Mouse (Mus musculus): ENCODE measurements at regions not wholly inside any gene's neighbourhood (a gene's known extent, or its start where the extent isn't known, plus 50 kb on each side); places are given as distances from the start of the nearest gene placed in this dataset.

GRCm38 (mm10) chr13:16204097-16204496, 192.4 kb downstream of the Inhba start:
- H3K27ac ChIP-seq (ENCODE audit: control insufficient read depth, insufficient read depth, low read depth, low read length, poor library complexity), result no peak overlapping the region
- no peak for TF ChIP-seq CTCF (IDR thresholded peaks at IDR 0.05; ENCODE audit: control insufficient read depth, insufficient read depth, low read length)
- no peak for TF ChIP-seq POLR2A (IDR thresholded peaks at IDR 0.05; ENCODE audit: borderline replicate concordance, control insufficient read depth, low read depth, low read length)
- no peak overlapping the region for H3K4me3 ChIP-seq (replicated peaks; ENCODE audit: control insufficient read depth, low read depth, low read length)
- no peaks in the 10 kb centered on the region; the same call in 1 of the 2 replicates for H3K4me1 ChIP-seq (ENCODE audit: control insufficient read depth, insufficient read depth, low read length)
- WGBS, result 25% methylated on average over 5 of the region's 5 CpGs

GRCm38 (mm10) chr13:16211482-16211881, 199.8 kb downstream of the Inhba start:
- Histone ChIP-seq H3K27ac (ENCODE audit: control insufficient read depth, insufficient read depth, low read depth, low read length, poor library complexity) (no peak overlapping the region), H3K4me3 (replicated peaks; ENCODE audit: control insufficient read depth, low read depth, low read length) (no peak overlapping the region), H3K4me1 (ENCODE audit: control insufficient read depth, insufficient read depth, low read length) (no peaks in the 10 kb centered on the region)
- TF ChIP-seq CTCF (IDR thresholded peaks at IDR 0.05; ENCODE audit: control insufficient read depth, insufficient read depth, low read length), result no peak
- no peak for TF ChIP-seq POLR2A (IDR thresholded peaks at IDR 0.05; ENCODE audit: borderline replicate concordance, control insufficient read depth, low read depth, low read length)
- WGBS, result 74% methylated on average over 2 of the region's 2 CpGs

- Histone ChIP-seq H3K27ac (ENCODE audit: control insufficient read depth, insufficient read depth, low read depth, low read length, poor library complexity) (no peak overlapping the region), H3K4me1 (ENCODE audit: control insufficient read depth, insufficient read depth, low read length) (no peaks in the 10 kb centered on the region), H3K4me3 (replicated peaks; ENCODE audit: control insufficient read depth, low read depth, low read length) (no peak overlapping the region)
- TF ChIP-seq CTCF (IDR thresholded peaks at IDR 0.05; ENCODE audit: control insufficient read depth, insufficient read depth, low read length) (no peak), POLR2A (IDR thresholded peaks at IDR 0.05; ENCODE audit: borderline replicate concordance, control insufficient read depth, low read depth, low read length) (no peak)
These were observed 208.2 kb downstream of the Inhba start for GRCm38 (mm10) chr13:16219877-16220276.

- TF ChIP-seq POLR2A (IDR thresholded peaks at IDR 0.05; ENCODE audit: borderline replicate concordance, control insufficient read depth, low read depth, low read length), result no peak
- no peak for TF ChIP-seq CTCF (IDR thresholded peaks at IDR 0.05; ENCODE audit: control insufficient read depth, insufficient read depth, low read length)
- H3K4me1 ChIP-seq (ENCODE audit: control insufficient read depth, insufficient read depth, low read length), result no peaks in the 10 kb centered on the region
- 51% methylated on average over 5 of the region's 5 CpGs for WGBS
- no peak overlapping the region for H3K4me3 ChIP-seq (replicated peaks; ENCODE audit: control insufficient read depth, low read depth, low read length)
- no peak overlapping the region for H3K27ac ChIP-seq (ENCODE audit: control insufficient read depth, insufficient read depth, low read depth, low read length, poor library complexity)
These were observed 211.4 kb downstream of the Inhba start for GRCm38 (mm10) chr13:16222942-16223600.

GRCm38 (mm10) chr13:16261145-16261544, 249.5 kb downstream of the Inhba start:
- 0% methylated on average over 3 of the region's 3 CpGs for WGBS
- no peak overlapping the region for H3K27ac ChIP-seq (ENCODE audit: control insufficient read depth, insufficient read depth, low read depth, low read length, poor library complexity)
- H3K4me3 ChIP-seq (replicated peaks; ENCODE audit: control insufficient read depth, low read depth, low read length), result no peak overlapping the region
- no peak for TF ChIP-seq CTCF (IDR thresholded peaks at IDR 0.05; ENCODE audit: control insufficient read depth, insufficient read depth, low read length)
- TF ChIP-seq POLR2A (IDR thresholded peaks at IDR 0.05; ENCODE audit: borderline replicate concordance, control insufficient read depth, low read depth, low read length), result no peak
- peaks cover 2% of the 10 kb centered on the region for H3K4me1 ChIP-seq (ENCODE audit: control insufficient read depth, insufficient read depth, low read length)

- 74% methylated on average over 3 of the region's 3 CpGs for whole genome bisulfite sequencing
These were observed 268.3 kb downstream of the Inhba start for GRCm38 (mm10) chr13:16279974-16280373.

GRCm38 (mm10) chr13:16280742-16281141, 269.1 kb downstream of the Inhba start:
- H3K27ac ChIP-seq (ENCODE audit: control insufficient read depth, insufficient read depth, low read depth, low read length, poor library complexity), result no peak overlapping the region
- WGBS, result 18% methylated on average over 2 of the region's 2 CpGs
- H3K4me1 ChIP-seq (ENCODE audit: control insufficient read depth, insufficient read depth, low read length), result no peaks in the 10 kb centered on the region
- TF ChIP-seq POLR2A (IDR thresholded peaks at IDR 0.05; ENCODE audit: borderline replicate concordance, control insufficient read depth, low read depth, low read length), result no peak
- TF ChIP-seq CTCF (IDR thresholded peaks at IDR 0.05; ENCODE audit: control insufficient read depth, insufficient read depth, low read length), result no peak
- H3K4me3 ChIP-seq (replicated peaks; ENCODE audit: control insufficient read depth, low read depth, low read length), result no peak overlapping the region

More at GRCm38 (mm10) chr13:16279974-16280373, 268.3 kb downstream of the Inhba start:
- Histone ChIP-seq H3K27ac (ENCODE audit: control insufficient read depth, insufficient read depth, low read depth, low read length, poor library complexity) (no peak overlapping the region), H3K4me1 (ENCODE audit: control insufficient read depth, insufficient read depth, low read length) (no peaks in the 10 kb centered on the region), H3K4me3 (replicated peaks; ENCODE audit: control insufficient read depth, low read depth, low read length) (no peak overlapping the region)
- TF ChIP-seq POLR2A (IDR thresholded peaks at IDR 0.05; ENCODE audit: borderline replicate concordance, control insufficient read depth, low read depth, low read length) (no peak), CTCF (IDR thresholded peaks at IDR 0.05; ENCODE audit: control insufficient read depth, insufficient read depth, low read length) (no peak)

GRCm38 (mm10) chr13:16281777-16282176, 270.1 kb downstream of the Inhba start:
- no peak for TF ChIP-seq POLR2A (IDR thresholded peaks at IDR 0.05; ENCODE audit: borderline replicate concordance, control insufficient read depth, low read depth, low read length)
- TF ChIP-seq CTCF (IDR thresholded peaks at IDR 0.05; ENCODE audit: control insufficient read depth, insufficient read depth, low read length), result no peak
- no peak overlapping the region for H3K27ac ChIP-seq (ENCODE audit: control insufficient read depth, insufficient read depth, low read depth, low read length, poor library complexity)

GRCm38 (mm10) chr13:16282230-16282629, 270.6 kb downstream of the Inhba start:
- TF ChIP-seq POLR2A (IDR thresholded peaks at IDR 0.05; ENCODE audit: borderline replicate concordance, control insufficient read depth, low read depth, low read length) (no peak), CTCF (IDR thresholded peaks at IDR 0.05; ENCODE audit: control insufficient read depth, insufficient read depth, low read length) (no peak)
- 60% methylated on average over 2 of the region's 2 CpGs for WGBS
- Histone ChIP-seq H3K27ac (ENCODE audit: control insufficient read depth, insufficient read depth, low read depth, low read length, poor library complexity) (no peak overlapping the region), H3K4me1 (ENCODE audit: control insufficient read depth, insufficient read depth, low read length) (no peaks in the 10 kb centered on the region), H3K4me3 (replicated peaks; ENCODE audit: control insufficient read depth, low read depth, low read length) (no peak overlapping the region)

More at GRCm38 (mm10) chr13:16281777-16282176, 270.1 kb downstream of the Inhba start:
- Histone ChIP-seq H3K4me3 (replicated peaks; ENCODE audit: control insufficient read depth, low read depth, low read length) (no peak overlapping the region), H3K4me1 (ENCODE audit: control insufficient read depth, insufficient read depth, low read length) (no peaks in the 10 kb centered on the region)

Data from bone marrow, adult 2 months (tissue).